Mouse (Mus musculus): ENCODE results near the gene Olfr1312.

GRCm38 (mm10) chr2:112077743-112078142 is 27.7 kb upstream of the Olfr1312 start, which contains the start of gene Olfr1313:
- no peak for TF ChIP-seq POLR2A (IDR thresholded peaks at IDR 0.05; ENCODE audit: borderline replicate concordance, insufficient read depth, low read length)
- no peak for TF ChIP-seq CTCF (IDR thresholded peaks at IDR 0.05; ENCODE audit: borderline replicate concordance, insufficient read depth, low read depth, low read length)

Measured in cerebellum, adult 2 months (tissue).